Mouse (Mus musculus): ENCODE measurements around the gene Elk3.

DNA sequence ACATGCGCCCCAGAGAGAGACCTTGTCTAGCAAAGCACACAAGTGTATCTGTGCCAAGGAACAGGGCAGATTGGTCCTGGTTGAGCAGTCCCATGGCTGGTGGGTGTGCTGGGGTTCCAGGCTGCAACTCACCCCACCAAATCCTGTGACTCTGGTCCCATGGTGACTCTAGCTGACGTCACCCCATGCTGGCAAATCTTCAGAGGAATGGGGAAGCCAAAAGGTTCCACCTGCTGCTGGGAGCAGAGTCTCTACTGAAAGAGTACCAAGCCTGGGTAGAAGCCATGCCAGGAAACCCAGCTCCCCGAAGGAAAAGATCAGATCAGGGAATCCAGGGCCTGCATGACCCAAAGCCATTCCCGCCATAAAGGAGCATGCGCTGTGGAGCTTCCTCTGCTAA, 43.4 kb downstream of the Elk3 start:
- TF ChIP-seq EP300 (IDR thresholded peaks at IDR 0.05; ENCODE audit: insufficient read depth, low read depth, low read length) (no peak), CTCF (IDR thresholded peaks at IDR 0.05) (no peak)
